Mouse (Mus musculus) embryonic facial prominence, embryonic 10.5 days (tissue): ENCODE results near the gene Nanp. TPM values are rescaled to one million over a fixed set of nuclear protein-coding genes. Genes with fewer than 3 reads are reported as not detected.
A peak's percentile ranks its signal among the peaks of the same experiment; 100 is the strongest.

ENCODE experiments used
- DNase-seq: peaks from one replicate; pipeline ENCODE4 v3.0.0-alpha.2; 2017; ENCODE audit warnings: low spot score
- H3K27ac ChIP-seq: fragments of 300-500 bp; sonication (generic); replicated peaks from 2 replicates; pipeline ENCODE4 v1.5.1; 2016; ENCODE audit warnings: mild to moderate bottlenecking
- H3K27me3 ChIP-seq: fragments of 300-500 bp; sonication (generic); replicated peaks from 2 replicates; pipeline ENCODE4 v1.6.1; 2016; ENCODE audit warnings: low read depth, mild to moderate bottlenecking; ENCODE audit not compliant: poor library complexity, severe bottlenecking
- H3K36me3 ChIP-seq: fragments of 300-500 bp; sonication (generic); replicated peaks from 2 replicates; pipeline ENCODE4 v1.6.1; 2016; ENCODE audit warnings: mild to moderate bottlenecking, moderate library complexity
- H3K4me1 ChIP-seq: fragments of 300-500 bp; sonication (generic); 2 replicates; pipeline ENCODE4 v1.6.1; 2016
- H3K4me3 ChIP-seq: fragments of 300-500 bp; sonication (generic); 2 replicates; pipeline ENCODE4 v1.5.1; 2016; ENCODE audit warnings: mild to moderate bottlenecking, moderate library complexity
- H3K9me3 ChIP-seq: fragments of 300-500 bp; sonication (generic); 2 replicates; pipeline ENCODE4 v1.6.1; 2016; ENCODE audit warnings: mild to moderate bottlenecking
- WGBS: fragments of 180-500 bp; shearing (Covaris S2); methylation state at CpG from one replicate; pipeline ENCODE4 v1.1.7; 2016; 5-methylcytosine and 5-hydroxymethylcytosine counted together
- polyA plus RNA-seq: library from polyadenylated mRNA; unstranded; fragments of >200 nt; fragmentation: Nextera tagmentation; extraction: Ambion mirVana; gene quantifications from 2 replicates; pipeline ENCODE4 v1.2.1, GENCODE M21; 2016

The Nanp gene
- polyA plus RNA-seq, 1 experiment from 2014 or later: 49.1 TPM

DNA sequence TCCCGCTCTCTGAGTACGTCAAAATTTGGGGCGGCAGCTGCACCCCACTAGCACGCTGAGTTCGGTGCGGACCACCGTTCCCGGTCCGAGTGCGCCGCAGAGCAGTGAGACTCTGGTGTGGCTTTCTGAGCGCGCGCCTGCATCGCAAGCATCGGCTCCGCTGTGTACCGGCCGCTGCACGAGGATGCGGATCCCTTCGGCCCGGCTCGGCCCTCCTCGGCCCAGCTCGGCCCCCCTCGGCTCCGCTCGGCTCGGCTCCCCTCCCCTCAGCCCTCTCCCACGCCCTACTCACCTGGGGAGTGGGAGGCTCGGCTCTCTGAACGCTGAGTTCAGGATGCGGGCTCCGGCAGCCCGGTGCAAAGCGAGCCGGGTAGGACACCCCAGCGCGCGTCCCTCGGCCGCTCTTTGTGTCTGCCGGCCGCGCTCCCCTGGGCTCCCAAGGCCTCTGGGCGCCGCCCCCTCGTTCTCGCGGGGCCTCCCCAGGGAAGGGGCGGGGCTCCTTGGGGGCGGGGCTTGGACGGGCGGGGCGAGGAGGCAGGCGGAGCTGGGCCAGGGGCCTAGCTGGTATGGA lies 30.2 kb downstream of the Nanp start:
- H3K36me3 ChIP-seq: no peaks in the 10 kb centered on the region
- peak overlapping the region; percentile 95 for H3K27ac ChIP-seq
- no peaks in the 10 kb centered on the region for H3K9me3 ChIP-seq
- H3K4me1 ChIP-seq: peaks cover 20% of the 10 kb centered on the region
- H3K27me3 ChIP-seq: no peaks in the 10 kb centered on the region
- H3K4me3 ChIP-seq: peak overlapping the region; percentile 83
- under 1% methylated on average over 57 of the region's 57 CpGs for WGBS
- peak; percentile 93 for DNase-seq

DNA sequence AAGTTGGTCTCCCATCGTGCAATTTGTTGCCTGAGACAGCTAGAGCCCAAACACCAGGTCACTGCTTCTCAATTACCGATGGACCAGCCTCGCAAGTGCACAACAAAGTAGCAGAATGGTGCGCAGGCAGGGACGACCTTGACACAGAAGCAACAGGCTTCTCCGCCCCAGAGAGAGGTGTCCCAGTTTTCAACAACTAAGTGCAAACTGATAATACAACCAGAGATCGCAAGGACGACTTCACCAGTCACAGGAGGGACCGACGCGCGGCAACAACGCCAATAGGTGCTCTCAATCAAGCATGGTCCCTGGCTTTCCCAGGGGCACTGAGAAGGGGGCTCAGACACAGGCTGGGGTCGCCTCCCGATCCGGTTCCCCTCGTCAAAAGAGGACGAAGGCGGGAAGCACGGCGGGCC lies 30.7 kb downstream of the Nanp start:
- no peaks in the 10 kb centered on the region for H3K36me3 ChIP-seq
- H3K27ac ChIP-seq: peak overlapping the region; percentile 95
- no peaks in the 10 kb centered on the region for H3K27me3 ChIP-seq
- H3K9me3 ChIP-seq: no peaks in the 10 kb centered on the region
- H3K4me3 ChIP-seq: peak overlapping the region; percentile 83
- no peak for DNase-seq
- H3K4me1 ChIP-seq: peaks cover 20% of the 10 kb centered on the region
- under 1% methylated on average over 21 of the region's 21 CpGs for WGBS

DNA sequence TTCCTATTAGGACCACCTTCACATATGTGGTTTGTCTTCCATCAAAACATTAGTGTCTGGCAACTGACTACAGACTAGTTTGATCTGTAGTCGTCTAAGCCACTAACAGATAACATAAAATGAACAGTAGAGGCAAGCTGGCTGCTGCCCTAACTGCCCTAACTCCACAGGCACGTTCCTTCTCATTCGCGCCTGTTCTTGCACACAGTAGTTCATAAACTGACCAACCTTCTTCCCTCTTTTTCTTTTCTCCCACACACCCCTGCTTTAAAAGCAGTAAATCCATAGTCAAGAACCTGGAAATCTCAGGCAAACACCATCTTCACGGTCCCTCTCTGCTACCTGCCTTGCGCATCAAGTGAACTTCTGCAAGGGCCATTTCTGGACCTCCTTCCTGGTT lies 31.2 kb downstream of the Nanp start:
- Histone ChIP-seq H3K4me3 (peak overlapping the region; percentile 83), H3K36me3 (no peaks in the 10 kb centered on the region), H3K27ac (peak overlapping the region; percentile 95), H3K9me3 (no peaks in the 10 kb centered on the region), H3K4me1 (peaks cover 20% of the 10 kb centered on the region), H3K27me3 (no peaks in the 10 kb centered on the region)
- 50% methylated on average over 6 of the region's 6 CpGs for WGBS
- peak; percentile 9 for DNase-seq

DNA sequence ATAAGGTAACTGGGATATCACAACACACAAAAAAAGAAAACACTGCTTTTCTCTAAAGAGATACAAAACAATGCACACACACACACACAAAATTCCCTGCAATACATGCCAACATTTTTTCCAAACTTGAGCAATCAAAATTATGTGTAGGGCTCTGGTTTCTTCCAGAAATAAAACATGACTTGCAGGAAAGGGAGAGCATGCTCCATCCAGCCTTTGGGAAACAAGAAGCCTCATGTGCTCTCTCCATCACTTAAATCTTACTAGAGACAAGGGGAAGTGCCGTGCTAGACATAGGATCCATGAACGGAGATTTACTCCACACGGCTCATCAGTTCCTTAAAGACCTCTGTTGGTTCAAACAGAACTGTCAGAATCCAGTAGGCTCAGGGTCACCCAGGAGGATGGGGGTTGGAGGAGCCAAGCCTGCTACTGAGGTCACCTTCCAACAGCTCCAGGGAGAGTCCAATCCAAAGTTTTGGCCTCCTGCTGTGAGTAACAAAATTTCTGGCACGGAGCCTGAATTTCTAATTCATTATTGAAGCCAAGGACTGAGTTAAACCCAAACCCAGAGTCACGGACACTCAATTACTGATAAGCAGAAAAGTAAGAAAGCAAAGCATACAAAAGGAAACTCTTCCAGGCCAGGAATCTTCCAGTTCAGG lies 32.8 kb downstream of the Nanp start:
- 86% methylated on average over 5 of the region's 5 CpGs for WGBS
- H3K9me3 ChIP-seq: no peaks in the 10 kb centered on the region
- DNase-seq: no peak

DNA sequence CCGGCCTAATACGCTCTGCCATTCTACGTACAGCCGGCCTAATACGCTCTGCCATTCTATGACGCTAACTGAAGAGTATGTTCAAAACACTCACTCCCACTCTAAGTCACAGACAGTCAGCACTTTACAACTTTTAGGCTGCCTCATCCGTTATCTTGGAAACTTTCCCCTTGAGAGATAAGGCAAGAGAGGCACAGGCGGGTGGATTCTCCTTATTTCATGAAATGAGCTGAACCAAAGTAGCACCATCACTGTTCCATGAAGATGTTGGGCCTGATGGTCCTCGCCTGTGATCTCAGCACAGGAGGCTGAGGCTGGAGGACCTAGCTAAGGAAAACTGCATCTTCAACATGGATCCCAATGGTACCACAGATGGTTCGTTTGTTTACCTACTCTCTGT lies 34.8 kb downstream of the Nanp start:
- DNase-seq: no peak
- Histone ChIP-seq H3K36me3 (no peaks in the 10 kb centered on the region), H3K27me3 (no peaks in the 10 kb centered on the region), H3K4me3 (no peak overlapping the region), H3K9me3 (no peaks in the 10 kb centered on the region), H3K4me1 (peaks cover 17% of the 10 kb centered on the region), H3K27ac (no peak overlapping the region)
- WGBS: 94% methylated on average over 10 of the region's 10 CpGs

More for the DNA sequence above, 32.8 kb downstream of the Nanp start:
- no peak overlapping the region for H3K4me3 ChIP-seq
- H3K4me1 ChIP-seq: peaks cover 20% of the 10 kb centered on the region
- no peaks in the 10 kb centered on the region for H3K36me3 ChIP-seq
- no peaks in the 10 kb centered on the region for H3K27me3 ChIP-seq
- H3K27ac ChIP-seq: no peak overlapping the region

DNA sequence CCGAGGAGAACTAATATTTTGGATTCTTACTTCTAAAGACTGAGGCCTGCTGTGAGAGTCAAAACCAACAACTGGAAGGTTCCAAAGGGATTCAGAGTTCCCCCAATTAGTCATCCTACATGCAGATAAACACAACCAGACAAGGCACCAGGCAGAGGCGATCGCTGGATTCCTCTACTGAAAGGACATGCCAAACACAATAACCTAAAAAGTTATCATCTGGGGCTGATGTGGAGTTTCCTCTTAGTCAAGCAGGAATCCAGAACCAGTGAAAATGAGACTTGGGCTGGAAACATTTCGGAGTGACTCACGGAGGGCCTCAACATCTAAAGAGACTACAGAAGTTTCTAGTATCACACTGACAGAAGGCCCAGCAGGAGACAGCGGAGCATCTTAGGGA lies 35.4 kb downstream of the Nanp start:
- DNase-seq: no peak
- H3K27ac ChIP-seq: no peak overlapping the region
- H3K4me3 ChIP-seq: no peak overlapping the region
- WGBS: 84% methylated on average over 6 of the region's 6 CpGs
- no peaks in the 10 kb centered on the region for H3K27me3 ChIP-seq
- peaks cover 20% of the 10 kb centered on the region for H3K4me1 ChIP-seq
- no peaks in the 10 kb centered on the region for H3K36me3 ChIP-seq
- H3K9me3 ChIP-seq: no peaks in the 10 kb centered on the region

DNA sequence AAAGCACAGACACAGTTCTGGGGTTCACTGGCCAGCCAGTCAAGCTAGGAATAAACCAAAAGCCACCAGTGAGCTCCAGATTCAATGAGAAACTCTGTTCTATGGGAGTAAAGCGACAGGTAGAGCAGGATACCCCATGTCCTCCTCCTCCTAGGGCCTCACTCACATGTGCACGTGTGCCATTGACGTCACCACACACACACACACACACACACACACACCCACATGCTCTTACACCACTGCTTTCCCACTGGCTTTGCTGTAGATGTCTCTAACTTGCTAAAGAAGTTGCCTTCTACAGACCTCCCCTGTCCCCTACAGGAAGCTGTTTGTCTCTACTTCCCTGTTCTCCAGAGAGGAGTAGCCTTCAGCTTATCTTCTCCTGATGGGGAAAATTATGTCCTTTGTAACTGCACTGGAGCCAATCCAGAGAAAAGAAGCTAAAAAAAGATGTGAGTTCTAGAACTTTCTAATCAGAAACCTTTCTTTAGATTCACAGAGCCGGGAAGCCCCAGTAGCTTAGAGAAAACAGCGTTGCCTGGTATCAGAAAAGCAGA lies 37.5 kb downstream of the Nanp start:
- Histone ChIP-seq H3K27me3 (no peaks in the 10 kb centered on the region), H3K9me3 (no peaks in the 10 kb centered on the region), H3K4me3 (no peak overlapping the region), H3K36me3 (no peaks in the 10 kb centered on the region; the same call in 1 of the 2 replicates), H3K4me1 (peaks cover 20% of the 10 kb centered on the region), H3K27ac (no peak overlapping the region)
- WGBS: 89% methylated on average over 5 of the region's 5 CpGs
- DNase-seq: no peak

DNA sequence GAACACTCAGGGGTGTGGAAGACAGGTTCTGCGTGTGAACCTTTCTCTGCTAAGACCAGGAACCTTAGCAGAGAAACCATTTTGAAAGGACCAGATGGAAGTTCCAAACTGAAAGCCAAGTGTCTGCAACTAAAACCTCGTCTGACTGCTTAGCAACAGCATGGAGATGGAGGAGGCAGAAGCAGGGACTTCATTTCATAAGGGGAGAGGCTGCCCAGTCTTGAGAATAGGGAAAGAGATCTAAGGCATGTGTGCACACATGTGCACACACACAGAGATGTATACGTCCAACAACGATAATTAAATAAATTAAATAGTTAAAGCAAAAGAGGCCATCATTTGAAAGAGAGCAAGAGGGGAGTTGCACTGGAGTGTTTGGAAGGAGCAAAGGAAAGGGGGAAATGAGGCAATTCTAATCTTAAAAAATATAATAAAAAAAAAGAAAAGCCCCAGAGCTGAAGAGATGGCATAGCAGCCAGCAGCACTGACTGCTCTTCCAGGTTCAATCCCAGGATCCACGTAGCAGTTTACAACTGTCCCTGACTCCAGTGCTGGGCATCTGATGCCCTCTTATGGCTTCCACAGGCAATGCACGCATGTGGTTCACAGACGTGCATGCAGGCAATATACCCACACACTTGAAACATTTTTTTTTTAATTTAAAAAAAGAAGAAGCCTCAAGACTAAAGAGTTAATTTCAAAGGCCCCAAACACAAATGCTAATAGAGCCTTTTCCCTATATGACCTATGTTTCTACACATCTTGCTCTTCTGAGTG lies 38.6 kb downstream of the Nanp start:
- 54% methylated on average over 7 of the region's 7 CpGs for WGBS
- DNase-seq: peak; percentile 47

DNA sequence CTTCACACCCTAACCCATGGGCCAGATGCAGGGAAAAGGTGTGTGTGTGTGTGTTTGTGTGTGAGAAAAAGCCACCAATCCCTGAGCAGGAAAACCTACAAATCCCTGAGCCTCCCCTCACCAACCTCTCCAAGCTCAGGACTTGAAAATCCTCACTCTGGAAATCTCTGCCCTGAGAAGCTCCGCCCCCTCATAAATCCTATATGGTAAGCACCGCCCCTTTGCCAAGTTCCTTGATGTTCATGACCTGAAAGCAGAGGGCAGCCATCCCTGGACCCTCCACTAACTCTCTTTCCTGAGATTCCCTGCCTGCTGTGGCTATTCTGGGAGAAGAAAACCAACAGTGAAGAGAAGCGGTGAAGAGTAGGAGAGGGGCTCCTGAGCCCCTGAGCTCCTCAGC lies 40.2 kb downstream of the Nanp start:
- Histone ChIP-seq H3K36me3 (no peaks in the 10 kb centered on the region; the same call in 1 of the 2 replicates), H3K4me3 (no peak overlapping the region), H3K9me3 (no peaks in the 10 kb centered on the region), H3K27ac (peak overlapping the region; percentile 48; the same call in 1 of the 2 replicates), H3K27me3 (no peaks in the 10 kb centered on the region), H3K4me1 (peaks cover 20% of the 10 kb centered on the region)
- peak; percentile 8 for DNase-seq
- 66% methylated on average over 3 of the region's 3 CpGs for WGBS

More for the DNA sequence above, 38.6 kb downstream of the Nanp start:
- no peaks in the 10 kb centered on the region for H3K27me3 ChIP-seq
- no peak overlapping the region for H3K4me3 ChIP-seq
- H3K9me3 ChIP-seq: no peaks in the 10 kb centered on the region
- H3K36me3 ChIP-seq: no peaks in the 10 kb centered on the region; the same call in 1 of the 2 replicates
- peaks cover 20% of the 10 kb centered on the region for H3K4me1 ChIP-seq
- H3K27ac ChIP-seq: no peak overlapping the region

DNA sequence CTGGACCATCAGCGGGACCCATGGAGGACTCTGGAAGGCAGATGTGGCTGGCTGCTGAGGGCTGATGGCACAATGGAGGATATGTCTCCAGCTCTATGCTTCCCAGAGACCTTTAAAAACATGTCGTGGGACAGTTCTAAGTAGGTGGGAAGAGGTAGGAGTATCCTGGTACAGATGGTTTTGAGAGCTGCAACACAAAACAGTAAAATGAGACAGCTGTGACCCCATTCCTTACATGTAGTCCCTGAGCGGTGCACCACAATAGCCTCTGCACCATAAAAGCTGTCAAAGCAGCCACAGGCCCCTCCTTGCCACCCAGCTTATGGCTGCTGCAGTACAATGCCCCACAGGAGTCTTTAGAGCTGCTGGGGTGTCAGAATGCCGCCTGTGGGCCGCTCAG lies 41.6 kb downstream of the Nanp start:
- H3K27ac ChIP-seq: no peak overlapping the region
- 68% methylated on average over 5 of the region's 5 CpGs for WGBS
- no peaks in the 10 kb centered on the region for H3K27me3 ChIP-seq
- no peaks in the 10 kb centered on the region; the same call in 1 of the 2 replicates for H3K36me3 ChIP-seq
- H3K9me3 ChIP-seq: no peaks in the 10 kb centered on the region
- DNase-seq: no peak
- peaks cover 20% of the 10 kb centered on the region for H3K4me1 ChIP-seq
- H3K4me3 ChIP-seq: no peak overlapping the region

DNA sequence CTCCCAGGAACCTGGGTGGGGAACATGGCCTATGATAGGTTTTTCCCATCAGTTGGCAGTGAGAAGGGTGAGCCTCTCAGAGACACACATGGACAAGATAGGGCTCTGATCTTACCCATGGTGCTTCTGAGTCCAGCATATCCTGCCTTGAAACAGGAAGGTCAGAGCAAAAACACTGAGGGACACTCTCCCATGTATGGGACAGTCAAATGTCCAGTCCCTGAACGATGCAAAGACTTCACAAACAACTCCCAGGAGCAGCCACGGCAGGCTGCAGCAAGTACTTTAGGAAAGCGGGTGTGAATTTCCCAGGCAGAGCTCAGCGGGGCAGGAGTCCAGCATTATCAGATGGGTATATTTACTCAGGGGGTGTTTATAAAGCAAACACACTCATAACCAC lies 43.9 kb downstream of the Nanp start:
- DNase-seq: peak; percentile 4
- WGBS: 88% methylated on average over 4 of the region's 4 CpGs
- H3K9me3 ChIP-seq: no peaks in the 10 kb centered on the region
- H3K27ac ChIP-seq: no peak overlapping the region
- H3K4me1 ChIP-seq: peaks cover 20% of the 10 kb centered on the region
- H3K4me3 ChIP-seq: no peak overlapping the region
- no peaks in the 10 kb centered on the region; the same call in 1 of the 2 replicates for H3K36me3 ChIP-seq
- no peaks in the 10 kb centered on the region for H3K27me3 ChIP-seq

DNA sequence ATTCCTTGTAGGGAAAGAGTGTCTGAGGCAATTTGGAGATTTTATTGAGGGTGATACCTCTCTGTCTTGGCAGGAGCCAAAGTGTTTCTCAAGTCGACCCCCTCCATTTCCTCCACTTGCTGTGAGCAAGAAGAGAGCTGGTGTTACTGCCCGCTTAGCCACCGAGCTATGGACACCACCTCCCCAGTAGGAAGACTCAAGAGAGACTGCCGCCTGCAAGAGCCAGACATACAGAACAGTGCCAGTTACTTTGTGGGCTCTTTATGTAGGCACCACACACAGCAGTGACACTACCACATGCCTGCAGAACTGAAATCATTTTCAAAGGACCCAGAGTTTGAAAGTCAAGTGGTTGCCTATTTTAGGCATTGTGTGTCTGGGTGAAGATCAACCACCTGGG lies 48.1 kb downstream of the Nanp start:
- H3K27ac ChIP-seq: no peak overlapping the region
- H3K4me3 ChIP-seq: no peak overlapping the region
- H3K27me3 ChIP-seq: no peaks in the 10 kb centered on the region
- peaks cover 6% of the 10 kb centered on the region; the same call in 1 of the 2 replicates for H3K36me3 ChIP-seq
- WGBS: 91% methylated on average over 4 of the region's 4 CpGs
- H3K4me1 ChIP-seq: no peaks in the 10 kb centered on the region
- no peak for DNase-seq
- H3K9me3 ChIP-seq: no peaks in the 10 kb centered on the region
